Mouse (Mus musculus) heart, adult 11 months (tissue): ENCODE data around the gene Ociad2.

Source experiments
- DNase-seq: peaks from one replicate; pipeline ENCODE4 v3.0.0; 2022

Ociad2 gene

GRCm38 (mm10) chr5:73340723-73341235 is at the start of gene Ociad2:
Gene Ociad2, minus strand, starts transcription at chr5:73341028.
- DNase-seq, result no peak

GRCm38 (mm10) chr5:73383647-73383970 is 42.8 kb upstream of the Ociad2 start:
- peak; percentile 71 for DNase-seq

DNA sequence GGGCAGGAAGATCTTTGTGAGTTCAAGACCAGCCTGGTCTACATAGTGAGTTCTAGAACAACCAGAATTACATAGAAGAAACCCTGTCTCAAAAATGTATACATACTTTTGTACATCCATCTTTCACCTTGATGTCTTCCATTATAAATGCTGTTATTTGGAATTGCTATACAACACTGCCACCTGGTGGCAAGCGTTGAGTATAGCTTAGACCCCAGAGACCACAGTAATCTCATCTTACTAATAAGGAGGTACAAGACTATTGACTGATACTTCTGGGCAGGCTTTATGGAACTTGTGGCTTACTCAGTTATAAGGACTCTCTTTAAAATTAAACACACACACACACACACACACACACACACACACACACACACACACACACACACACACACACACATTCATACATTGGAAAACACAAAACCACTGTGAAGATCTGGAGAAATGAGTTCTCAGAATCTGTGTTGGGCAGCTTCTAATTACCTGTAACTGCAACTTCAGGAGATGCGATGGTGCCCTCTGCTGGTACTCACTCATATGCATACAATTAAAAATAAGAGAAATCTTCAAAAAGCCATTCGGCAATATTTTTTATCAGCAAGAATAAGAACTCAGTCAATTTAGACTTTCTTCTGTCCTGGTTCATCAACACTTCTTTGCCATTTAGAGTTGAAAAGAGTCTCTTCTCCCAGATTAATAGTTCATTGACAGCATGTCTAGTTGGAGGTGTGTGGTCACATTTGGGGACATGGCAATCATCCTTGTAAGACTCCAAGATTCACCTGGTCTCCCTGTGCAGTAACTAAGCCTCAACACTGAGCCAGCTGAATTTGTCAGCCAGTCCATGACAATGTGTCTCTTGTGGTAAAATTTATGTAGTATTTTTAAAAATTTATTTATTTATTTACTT is 42.2 kb upstream of the Ociad2 start:
- DNase-seq, result peak; percentile 93

DNA sequence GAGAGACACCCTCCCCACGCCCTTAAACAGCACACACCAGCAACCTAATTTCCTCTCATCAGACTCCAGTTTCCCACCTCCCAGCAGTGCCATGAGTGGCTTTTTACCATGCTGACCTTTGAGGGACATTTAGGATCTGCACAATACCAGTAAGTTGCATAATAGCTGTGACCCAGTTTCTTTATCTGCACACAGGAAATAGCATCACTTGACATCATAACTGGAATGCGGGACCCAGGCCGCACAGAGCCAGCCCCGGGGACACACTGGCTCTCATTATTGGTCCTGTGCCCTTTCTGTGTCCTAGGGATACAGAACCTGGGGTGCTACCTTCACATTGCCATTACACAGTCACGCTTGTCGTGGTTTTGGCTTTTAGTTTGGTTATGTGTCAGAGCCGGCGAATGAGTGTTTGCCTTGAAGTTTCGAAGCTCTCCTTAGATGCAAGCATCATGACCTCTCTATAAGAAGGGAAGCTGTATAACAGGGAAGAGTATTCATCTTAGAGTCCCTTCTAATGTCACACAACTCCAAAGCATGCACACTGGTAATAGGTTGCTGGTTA is 41.2 kb upstream of the Ociad2 start:
- DNase-seq, result peak; percentile 94

- no peak for DNase-seq
Observed at GRCm38 (mm10) chr5:73381510-73381909, 40.7 kb upstream of the Ociad2 start.

GRCm38 (mm10) chr5:73380829-73381228 is 40.0 kb upstream of the Ociad2 start:
- peak; percentile 95 for DNase-seq

DNA sequence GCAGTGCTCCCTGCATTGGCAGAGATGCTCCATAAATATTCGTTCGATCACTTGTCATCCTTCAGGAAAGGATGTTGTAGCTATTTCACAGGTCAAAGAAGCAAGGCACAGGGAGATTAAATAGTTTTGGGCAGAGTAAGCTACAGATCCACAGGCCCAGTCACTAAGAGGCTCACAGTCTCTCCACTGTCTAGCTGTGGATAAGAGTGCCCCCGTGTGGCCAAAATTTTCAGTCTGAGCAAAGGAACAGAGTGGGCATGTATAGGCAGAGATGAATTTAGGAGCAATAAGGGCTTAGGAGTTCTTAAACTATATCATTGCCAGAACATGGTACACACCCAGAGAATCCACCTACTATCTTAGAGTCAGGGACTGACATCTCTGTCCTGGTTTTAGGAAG is 39.1 kb upstream of the Ociad2 start:
- peak; percentile 93 for DNase-seq

- no peak for DNase-seq
Observed at GRCm38 (mm10) chr5:73376491-73376890, 35.7 kb upstream of the Ociad2 start.

DNA sequence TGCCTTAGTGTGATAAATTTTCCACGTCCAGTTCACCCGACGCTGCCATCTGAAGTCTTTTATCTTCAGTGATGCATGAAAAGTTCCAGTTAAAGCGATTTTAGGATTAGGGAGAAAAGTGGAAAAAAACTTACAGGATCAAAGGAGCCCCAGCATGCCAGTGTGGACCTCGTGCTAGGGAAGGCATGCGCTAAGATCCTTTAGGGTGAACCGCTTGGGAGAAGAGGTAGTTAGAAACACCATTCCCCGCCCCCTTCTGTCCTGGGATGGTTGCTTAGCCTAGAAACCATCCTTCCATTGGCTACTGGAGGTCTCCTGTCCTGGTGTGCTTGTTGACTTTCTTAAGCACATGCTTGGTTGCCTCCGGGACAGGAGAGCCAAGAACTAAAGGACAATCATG is 35.2 kb upstream of the Ociad2 start:
- DNase-seq, result no peak

GRCm38 (mm10) chr5:73373184-73373583 is 32.4 kb upstream of the Ociad2 start:
- DNase-seq, result no peak

- no peak for DNase-seq
Observed at GRCm38 (mm10) chr5:73372601-73373000, 31.8 kb upstream of the Ociad2 start.

DNA sequence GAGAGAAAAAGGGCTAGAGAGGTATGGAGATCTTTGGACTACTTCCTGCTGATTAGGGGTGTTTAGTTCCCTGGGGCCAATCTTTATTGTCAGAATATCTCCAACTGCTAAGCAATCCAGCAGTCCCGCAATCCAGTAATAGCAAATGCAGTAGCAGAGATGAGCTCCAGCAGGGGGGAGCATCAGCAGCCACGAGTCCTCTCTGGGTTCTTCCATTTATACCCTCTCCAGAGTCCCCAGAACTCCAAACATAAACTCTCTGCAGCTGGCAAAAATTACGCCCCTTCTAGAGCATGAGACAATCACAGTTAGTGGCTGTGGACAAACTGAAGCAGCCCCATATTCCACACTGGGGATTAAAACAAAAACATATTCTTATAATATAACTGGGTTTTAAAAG is 28.9 kb upstream of the Ociad2 start:
- no peak for DNase-seq

- peak; percentile 90 for DNase-seq
Observed at GRCm38 (mm10) chr5:73368845-73369447, 28.1 kb upstream of the Ociad2 start.

GRCm38 (mm10) chr5:73367906-73368305 is 27.1 kb upstream of the Ociad2 start:
- no peak for DNase-seq

DNA sequence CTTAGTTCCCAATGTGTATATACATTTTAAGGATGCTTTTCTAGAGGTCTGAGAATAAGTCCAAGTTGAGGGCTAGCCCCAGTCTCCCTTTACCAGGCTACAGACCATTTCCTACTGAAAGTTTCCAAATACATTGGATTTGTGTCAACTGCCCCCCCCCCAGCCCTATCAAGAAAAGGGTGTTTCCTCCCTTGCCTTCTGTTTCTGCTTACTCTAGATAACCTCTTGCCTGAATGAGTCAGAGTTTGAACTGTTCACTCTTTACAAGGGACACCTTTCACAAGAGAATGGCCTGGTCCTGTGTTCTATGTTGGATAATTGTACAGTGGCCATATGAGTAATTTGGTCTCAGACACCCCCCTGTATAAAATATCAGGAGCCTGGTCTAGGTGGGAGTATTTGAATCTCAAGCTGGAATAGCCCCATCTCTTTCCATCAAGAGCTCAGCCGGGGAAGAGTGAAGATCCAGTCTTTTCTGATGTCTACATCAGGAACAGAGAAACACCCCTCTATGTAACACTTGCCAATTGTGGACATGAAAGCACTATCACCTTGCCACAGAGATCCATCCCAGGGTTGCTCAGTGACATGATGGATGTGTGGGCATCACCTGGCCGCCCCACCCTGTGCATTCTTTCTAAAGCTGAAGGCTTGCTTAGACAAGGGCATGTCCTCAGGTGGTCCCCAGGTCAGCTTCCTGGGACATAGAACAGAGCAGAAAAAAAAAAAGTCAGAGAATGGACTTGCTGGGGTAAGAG is 23.5 kb upstream of the Ociad2 start:
- no peak for DNase-seq

- DNase-seq, result no peak
Observed at GRCm38 (mm10) chr5:73362791-73363190, 22.0 kb upstream of the Ociad2 start.

DNA sequence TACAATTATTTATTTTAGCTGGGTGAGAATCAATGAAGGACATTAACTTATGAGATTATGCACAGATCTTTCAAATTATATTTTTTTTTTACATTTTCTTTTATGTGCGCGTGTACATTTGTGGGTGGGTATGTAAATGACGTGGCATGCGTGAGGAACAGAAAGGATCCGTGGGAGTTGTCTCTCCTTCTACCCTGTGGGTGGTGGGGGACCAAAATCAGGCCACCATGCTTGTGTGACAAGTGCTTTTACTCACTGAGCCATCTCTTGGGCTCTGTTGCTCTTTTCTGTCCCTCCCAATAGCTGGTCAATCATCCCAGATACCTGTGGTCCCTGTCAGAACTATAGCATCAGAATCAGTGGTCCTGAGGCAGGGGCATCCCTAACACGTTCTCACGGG is 21.5 kb upstream of the Ociad2 start:
- no peak for DNase-seq

DNA sequence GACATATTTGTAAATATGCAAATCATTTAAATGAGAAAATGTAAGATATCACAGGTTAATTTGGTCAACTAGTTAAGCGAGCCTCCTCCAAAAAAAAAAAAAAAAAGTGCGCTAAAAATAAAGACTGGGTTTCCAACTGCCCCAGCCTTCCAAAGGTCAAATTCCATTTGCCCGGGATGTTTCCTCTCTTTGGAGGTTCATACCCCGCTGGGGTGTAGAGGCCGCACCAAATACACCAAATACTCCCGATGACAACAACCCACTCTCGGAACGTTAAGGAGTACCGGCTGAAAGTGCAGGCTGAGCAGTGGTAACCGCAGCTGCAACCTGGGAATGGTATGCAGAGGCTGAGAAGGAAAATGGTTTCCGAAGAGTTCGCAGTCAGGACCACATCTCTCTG is 19.4 kb upstream of the Ociad2 start:
- DNase-seq, result no peak

- no peak for DNase-seq
Observed at GRCm38 (mm10) chr5:73359752-73360141, 18.9 kb upstream of the Ociad2 start.

DNA sequence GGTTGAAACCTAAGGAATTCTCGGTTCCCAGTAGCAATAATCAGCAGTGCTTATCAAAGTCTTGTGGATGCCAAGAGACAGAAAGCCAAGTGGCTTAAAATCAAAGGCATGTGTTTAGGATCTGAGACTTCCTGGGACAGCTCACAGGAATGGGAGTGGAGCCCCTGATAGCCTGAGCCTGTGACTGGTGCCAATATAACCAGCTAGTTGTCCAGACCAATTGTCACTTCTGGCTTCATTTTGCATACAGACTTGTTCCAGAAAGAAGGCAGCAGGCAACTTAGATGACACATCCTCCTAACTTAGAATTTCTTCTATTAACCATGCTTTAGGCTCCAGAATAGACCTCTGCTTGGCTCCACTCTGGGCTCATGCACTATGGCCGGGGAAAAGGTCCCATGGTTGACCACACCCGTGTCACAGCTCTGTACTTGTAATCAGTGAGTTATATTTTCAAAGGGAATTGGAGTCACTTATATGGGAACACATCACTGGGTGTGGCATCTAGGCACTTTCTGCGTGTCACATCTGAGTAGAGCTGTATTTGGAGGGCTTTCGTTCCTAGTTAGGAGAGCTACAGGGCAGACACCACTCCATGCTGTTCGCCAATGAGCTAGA is 18.4 kb upstream of the Ociad2 start:
- DNase-seq, result peak; percentile 91

DNA sequence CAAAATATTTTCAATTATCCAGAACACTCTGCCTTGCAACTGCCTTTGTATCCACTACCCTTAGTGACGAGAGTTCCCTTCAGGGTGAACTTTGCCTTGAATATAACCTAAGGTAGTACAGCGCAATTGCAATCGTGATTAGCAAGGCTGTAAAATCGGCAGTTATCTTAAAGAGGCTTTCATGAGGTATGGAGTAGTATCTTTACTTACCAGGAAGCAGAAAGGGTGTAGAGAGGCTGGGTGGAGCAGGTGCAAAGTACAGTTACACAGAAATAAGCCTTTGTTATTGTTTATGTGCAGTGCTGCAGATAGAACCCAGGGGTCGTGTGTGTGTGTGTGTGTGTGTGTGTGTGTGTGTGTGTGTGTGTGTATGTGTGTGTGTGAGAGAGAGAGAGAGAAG is 14.6 kb upstream of the Ociad2 start:
- DNase-seq, result no peak

GRCm38 (mm10) chr5:73353978-73354377 is 13.2 kb upstream of the Ociad2 start:
- DNase-seq, result no peak

- no peak for DNase-seq
Observed at GRCm38 (mm10) chr5:73353519-73353918, 12.7 kb upstream of the Ociad2 start.
